Mouse (Mus musculus) kidney, postnatal 4 days (tissue): ENCODE data around the gene Rph3a.

Source experiments
- DNase-seq, 2 experiments: peaks; one replicate each; pipeline ENCODE4 v3.0.0; 2021; ENCODE audit warnings: mixed read lengths in 2 of 2

The Rph3a gene

GRCm38 (mm10) chr5:121009811-121010569 is at the start of gene Rph3a:
Rph3a (minus strand) TSS chr5:121010092.
- no peak for DNase-seq

GRCm38 (mm10) chr5:121058261-121058660 is 48.4 kb upstream of the Rph3a start:
- DNase-seq = no peak

- no peak for DNase-seq
Observed at GRCm38 (mm10) chr5:121053886-121054285, 44.0 kb upstream of the Rph3a start.

- DNase-seq = no peak
Observed at GRCm38 (mm10) chr5:121041791-121042190, 31.9 kb upstream of the Rph3a start.

- no peak for DNase-seq
Observed at GRCm38 (mm10) chr5:121039465-121039864, 29.6 kb upstream of the Rph3a start.

GRCm38 (mm10) chr5:121030161-121030560 is 20.3 kb upstream of the Rph3a start:
- DNase-seq = no peak

- no peak for DNase-seq
Observed at GRCm38 (mm10) chr5:121019505-121019904, 9.6 kb upstream of the Rph3a start.

- no peak for DNase-seq
Observed at GRCm38 (mm10) chr5:121017699-121018098, 7.8 kb upstream of the Rph3a start.

- DNase-seq = no peak
Observed at GRCm38 (mm10) chr5:121016405-121016804, 6.5 kb upstream of the Rph3a start.

- no peak for DNase-seq
Observed at GRCm38 (mm10) chr5:121014496-121014895, 4.6 kb upstream of the Rph3a start.

GRCm38 (mm10) chr5:121011962-121012361 is 2.1 kb upstream of the Rph3a start:
- DNase-seq = no peak

- peak; percentile 89 for DNase-seq
Observed at GRCm38 (mm10) chr5:121009406-121009805, 486 bp downstream of the Rph3a start.

- DNase-seq = no peak
Observed at GRCm38 (mm10) chr5:121008411-121009239, 1.3 kb downstream of the Rph3a start.

GRCm38 (mm10) chr5:121007563-121007962 is 2.3 kb downstream of the Rph3a start:
- no peak for DNase-seq

- DNase-seq = no peak
Observed at GRCm38 (mm10) chr5:121007130-121007529, 2.8 kb downstream of the Rph3a start.

- no peak for DNase-seq
Observed at GRCm38 (mm10) chr5:121006176-121006575, 3.7 kb downstream of the Rph3a start.

- DNase-seq = no peak
Observed at GRCm38 (mm10) chr5:121003781-121004180, 6.1 kb downstream of the Rph3a start.

GRCm38 (mm10) chr5:120999573-120999972 is 10.3 kb downstream of the Rph3a start:
- no peak for DNase-seq

GRCm38 (mm10) chr5:120988373-120988772 is 21.5 kb downstream of the Rph3a start:
- DNase-seq = no peak

- DNase-seq = no peak
Observed at GRCm38 (mm10) chr5:120983029-120983428, 26.9 kb downstream of the Rph3a start.

- no peak for DNase-seq
Observed at GRCm38 (mm10) chr5:120981211-120981610, 28.7 kb downstream of the Rph3a start.

GRCm38 (mm10) chr5:120980116-120980515 is 29.8 kb downstream of the Rph3a start:
- no peak for DNase-seq

GRCm38 (mm10) chr5:120976138-120976537 is 33.8 kb downstream of the Rph3a start:
- DNase-seq = no peak

GRCm38 (mm10) chr5:120974522-120974921 is 35.4 kb downstream of the Rph3a start:
- no peak for DNase-seq
